Mouse (Mus musculus) cortical plate, adult 2 months (tissue): ENCODE measurements around the gene Coro7. TPM values are rescaled to one million over a fixed set of nuclear protein-coding genes. Genes with fewer than 3 reads are reported as not detected.
A peak's percentile ranks its signal among the peaks of the same experiment; 100 is the strongest.
"Not testable (repeated sequence)": the region's sequence is repeated elsewhere in the genome, so short reads cannot be mapped to it uniquely, and the experiment has no call there.

ENCODE experiments used
- H3K27ac ChIP-seq: fragments of 200-500 bp; 2 replicates; pipeline ENCODE4 v1.5.1; 2012; ENCODE audit warnings: low read length, control low read depth, inconsistent platforms; ENCODE audit not compliant: insufficient read depth
- H3K4me1 ChIP-seq: fragments of 200-500 bp; 2 replicates; pipeline ENCODE4 v1.6.1; 2011; ENCODE audit warnings: low read length; ENCODE audit not compliant: control insufficient read depth, insufficient read depth
- H3K4me3 ChIP-seq: fragments of 200-500 bp; 2 replicates; pipeline ENCODE4 v1.5.1; 2011; ENCODE audit warnings: mild to moderate bottlenecking, low read length, control low read depth; ENCODE audit not compliant: insufficient read depth
- CTCF ChIP-seq: fragments of 200-500 bp; IDR thresholded peaks from 2 replicates; pipeline ENCODE4 v1.5.1; 2011; ENCODE audit warnings: mild to moderate bottlenecking, control low read depth, low read length; ENCODE audit not compliant: insufficient read depth; ENCODE audit errors: extremely low read depth
- POLR2A ChIP-seq: fragments of 200-500 bp; IDR thresholded peaks from 2 replicates; pipeline ENCODE4 v1.6.1; 2011; ENCODE audit warnings: mild to moderate bottlenecking, low read length, control low read depth; ENCODE audit not compliant: insufficient read depth; ENCODE audit errors: extremely low read depth
- polyA plus RNA-seq: library from polyadenylated mRNA; depleted of rRNA; stranded (reverse); fragments of >200 nt; gene quantifications from 2 replicates; pipeline ENCODE4 v1.2.3, GENCODE M21; 2012

The Coro7 gene
- polyA plus RNA-seq, 1 experiment, result 103 TPM

- no peak overlapping the region for H3K27ac ChIP-seq
- no peak overlapping the region; the same call in 1 of the 2 replicates for H3K4me3 ChIP-seq
- H3K4me1 ChIP-seq, result no peaks in the 10 kb centered on the region
- no peak for TF ChIP-seq POLR2A
- no peak for TF ChIP-seq CTCF
Observed at GRCm38 (mm10) chr16:4717866-4718265, 38.3 kb upstream of the Coro7 start.

- peak overlapping the region; percentile 28 for H3K27ac ChIP-seq
- H3K4me1 ChIP-seq, result no peaks in the 10 kb centered on the region
- H3K4me3 ChIP-seq, result no peak overlapping the region
- TF ChIP-seq POLR2A, result no peak
- TF ChIP-seq CTCF, result no peak
Observed at GRCm38 (mm10) chr16:4713861-4714710, 34.5 kb upstream of the Coro7 start.

- no peaks in the 10 kb centered on the region for H3K4me1 ChIP-seq
- H3K27ac ChIP-seq, result peak overlapping the region; percentile 91
- no peak for TF ChIP-seq CTCF
- TF ChIP-seq POLR2A, result no peak
- no peak overlapping the region for H3K4me3 ChIP-seq
Observed at GRCm38 (mm10) chr16:4711173-4711572, 31.6 kb upstream of the Coro7 start.

- TF ChIP-seq POLR2A (no peak), CTCF (no peak)
- Histone ChIP-seq H3K4me1 (no peaks in the 10 kb centered on the region), H3K27ac (no peak overlapping the region), H3K4me3 (no peak overlapping the region)
Observed at GRCm38 (mm10) chr16:4705541-4705940, 26.0 kb upstream of the Coro7 start.

GRCm38 (mm10) chr16:4702646-4703045, 23.1 kb upstream of the Coro7 start:
- no peaks in the 10 kb centered on the region for H3K4me1 ChIP-seq
- TF ChIP-seq POLR2A, result no peak
- TF ChIP-seq CTCF, result no peak
- H3K27ac ChIP-seq, result no peak overlapping the region
- H3K4me3 ChIP-seq, result no peak overlapping the region

- Histone ChIP-seq H3K4me3 (no peak overlapping the region), H3K27ac (no peak overlapping the region), H3K4me1 (no peaks in the 10 kb centered on the region)
- TF ChIP-seq POLR2A (no peak), CTCF (no peak)
Observed at GRCm38 (mm10) chr16:4701211-4701610, 21.6 kb upstream of the Coro7 start.

GRCm38 (mm10) chr16:4689371-4689770, 9.8 kb upstream of the Coro7 start:
- not testable (repeated sequence) for H3K27ac ChIP-seq, H3K4me3 ChIP-seq

GRCm38 (mm10) chr16:4684457-4684791, 4.8 kb upstream of the Coro7 start:
- peak overlapping the region; percentile 47 for H3K4me3 ChIP-seq
- H3K27ac ChIP-seq, result no peak overlapping the region
- peaks cover 2% of the 10 kb centered on the region; the same call in 1 of the 2 replicates for H3K4me1 ChIP-seq
- TF ChIP-seq POLR2A (no peak), CTCF (no peak)

More at GRCm38 (mm10) chr16:4689371-4689770, 9.8 kb upstream of the Coro7 start:
- not testable (repeated sequence) for H3K4me1 ChIP-seq

GRCm38 (mm10) chr16:4683581-4684456, 4.2 kb upstream of the Coro7 start:
- Histone ChIP-seq H3K4me1 (peaks cover 2% of the 10 kb centered on the region; the same call in 1 of the 2 replicates), H3K4me3 (peak overlapping the region; percentile 47), H3K27ac (peak overlapping the region; percentile 67)
- TF ChIP-seq POLR2A (peak; percentile 88), CTCF (no peak)
